Comparison of ENCODE assay signal across 30 mouse cellular contexts in genomic region chr17:64213251-64213650, GRCm38 (mm10).
"Had no signal": no experiment of that assay in that cellular context is flagged by ENCODE, and none has a peak within 500 bp of the region (broad histone marks: within the 10 kb centered on the region; RNA-seq: fewer than 3 reads in every experiment).

No protein-coding gene starts in this region.

- ATAC-seq: liver, embryonic 12.5 days; liver, postnatal 0 days; lung, postnatal 0 days; midbrain, embryonic 13.5 days; midbrain, embryonic 15.5 days; midbrain, embryonic 16.5 days had no signal

- H3K9ac ChIP-seq: limb, embryonic 12.5 days; limb, embryonic 13.5 days; limb, embryonic 15.5 days; liver, embryonic 12.5 days; liver, embryonic 13.5 days; liver, embryonic 14.5 days; liver, embryonic 15.5 days; liver, postnatal 0 days; lung, embryonic 14.5 days; lung, embryonic 15.5 days; midbrain, embryonic 12.5 days; midbrain, embryonic 13.5 days; midbrain, embryonic 15.5 days; neural tube, embryonic 12.5 days; neural tube, embryonic 13.5 days had no signal

- H3K27me3 ChIP-seq: limb, embryonic 12.5 days; limb, embryonic 13.5 days; limb, embryonic 15.5 days; liver, embryonic 12.5 days; liver, embryonic 13.5 days; liver, embryonic 15.5 days; lung, embryonic 15.5 days; midbrain, embryonic 12.5 days; midbrain, embryonic 13.5 days; midbrain, embryonic 15.5 days; neural tube, embryonic 12.5 days; neural tube, embryonic 13.5 days had no signal

- H3K9me3 ChIP-seq: limb, embryonic 10.5 days; limb, embryonic 12.5 days; limb, embryonic 13.5 days; limb, embryonic 15.5 days; liver, embryonic 12.5 days; liver, embryonic 13.5 days; liver, embryonic 15.5 days; lung, embryonic 15.5 days; midbrain, embryonic 10.5 days; midbrain, embryonic 12.5 days; midbrain, embryonic 13.5 days; midbrain, embryonic 15.5 days; neural tube, embryonic 12.5 days; neural tube, embryonic 13.5 days had no signal

- DNase-seq: left cerebral cortex, postnatal 4 days; liver, embryonic 13.5 days; liver, postnatal 0 days; lung, adult 18-20 months; lung, adult 2 months; lung, embryonic 14.5 days; lung, postnatal 10 days; lung, postnatal 14 days; lung, postnatal 36 days; lung, postnatal 4 days had no signal

- H3K27ac ChIP-seq: left cerebral cortex, adult 2 months; limb, embryonic 10.5 days; limb, embryonic 12.5 days; limb, embryonic 13.5 days; limb, embryonic 15.5 days; liver, embryonic 12.5 days; liver, embryonic 13.5 days; liver, embryonic 14.5 days; liver, embryonic 15.5 days; lung, embryonic 15.5 days; macrophage; midbrain, embryonic 10.5 days; midbrain, embryonic 12.5 days; midbrain, embryonic 13.5 days; midbrain, embryonic 15.5 days; neural tube, embryonic 12.5 days; neural tube, embryonic 13.5 days had no signal

- H3K4me2 ChIP-seq: limb, embryonic 12.5 days; limb, embryonic 13.5 days; limb, embryonic 15.5 days; liver, embryonic 12.5 days; liver, embryonic 13.5 days; liver, embryonic 15.5 days; lung, embryonic 14.5 days; lung, embryonic 15.5 days; midbrain, embryonic 12.5 days; midbrain, embryonic 13.5 days; midbrain, embryonic 15.5 days; neural tube, embryonic 12.5 days; neural tube, embryonic 13.5 days had no signal

- H3K4me3 ChIP-seq: left cerebral cortex, adult 2 months; limb, embryonic 10.5 days; limb, embryonic 12.5 days; limb, embryonic 13.5 days; limb, embryonic 15.5 days; liver, embryonic 12.5 days; liver, embryonic 13.5 days; liver, embryonic 15.5 days; lung, embryonic 15.5 days; megakaryocyte, embryonic 14.5 days; midbrain, embryonic 10.5 days; midbrain, embryonic 12.5 days; midbrain, embryonic 13.5 days; midbrain, embryonic 15.5 days; myocyte; neural tube, embryonic 12.5 days; neural tube, embryonic 13.5 days had no signal

- H3K36me3 ChIP-seq: limb, embryonic 10.5 days; limb, embryonic 12.5 days; limb, embryonic 13.5 days; limb, embryonic 15.5 days; liver, embryonic 12.5 days; liver, embryonic 13.5 days; liver, embryonic 15.5 days; lung, embryonic 15.5 days; midbrain, embryonic 10.5 days; midbrain, embryonic 12.5 days; midbrain, embryonic 13.5 days; midbrain, embryonic 15.5 days; neural tube, embryonic 12.5 days; neural tube, embryonic 13.5 days had no signal

- H3K4me1 ChIP-seq: liver, embryonic 12.5 days; liver, embryonic 13.5 days; liver, embryonic 15.5 days; midbrain, embryonic 12.5 days; midbrain, embryonic 15.5 days had no signal
